Mouse (Mus musculus): ENCODE measurements around the gene Gpatch8. TPM values are rescaled to one million over a fixed set of nuclear protein-coding genes. Genes with fewer than 3 reads are reported as not detected.

Gpatch8 gene
- polyA plus RNA-seq, 1 experiment = 26.3 TPM

GRCm38 (mm10) chr11:102496206-102496605 lies 60.0 kb downstream of the Gpatch8 start:
- Histone ChIP-seq H3K4me3 (ENCODE audit: low read depth, low read length) (no peak overlapping the region), H3K27me3 (ENCODE audit: control insufficient read depth, insufficient read depth, low read length) (no peaks in the 10 kb centered on the region), H3K27ac (ENCODE audit: insufficient read depth, low read depth, low read length) (no peak overlapping the region), H3K4me1 (ENCODE audit: control insufficient read depth, insufficient read depth, insufficient read length, low read length) (no peaks in the 10 kb centered on the region), H3K36me3 (ENCODE audit: control insufficient read depth, insufficient read depth, low read length) (peaks cover 37% of the 10 kb centered on the region)
- WGBS = 83% methylated on average over 2 of the region's 2 CpGs
- no peak for TF ChIP-seq POLR2A (IDR thresholded peaks at IDR 0.05; ENCODE audit: low read depth, low read length)
- TF ChIP-seq CTCF (IDR thresholded peaks at IDR 0.05; ENCODE audit: extremely low read depth, insufficient read length, insufficient replicate concordance, low read depth, low read length) = no peak

- H3K27me3 ChIP-seq (ENCODE audit: control insufficient read depth, insufficient read depth, low read length) = no peaks in the 10 kb centered on the region
- no peak for TF ChIP-seq POLR2A (IDR thresholded peaks at IDR 0.05; ENCODE audit: low read depth, low read length)
- no peak for TF ChIP-seq CTCF (IDR thresholded peaks at IDR 0.05; ENCODE audit: extremely low read depth, insufficient read length, insufficient replicate concordance, low read depth, low read length)
- H3K4me3 ChIP-seq (ENCODE audit: low read depth, low read length) = no peak overlapping the region
- H3K36me3 ChIP-seq (ENCODE audit: control insufficient read depth, insufficient read depth, low read length) = peaks cover 34% of the 10 kb centered on the region
- H3K27ac ChIP-seq (ENCODE audit: insufficient read depth, low read depth, low read length) = no peak overlapping the region
- 78% methylated on average over 5 of the region's 5 CpGs for WGBS
- no peaks in the 10 kb centered on the region for H3K4me1 ChIP-seq (ENCODE audit: control insufficient read depth, insufficient read depth, insufficient read length, low read length)
These were observed 60.5 kb downstream of the Gpatch8 start for GRCm38 (mm10) chr11:102495742-102496141.

GRCm38 (mm10) chr11:102495114-102495513 lies 61.1 kb downstream of the Gpatch8 start:
- H3K27ac ChIP-seq (ENCODE audit: insufficient read depth, low read depth, low read length) = no peak overlapping the region
- no peaks in the 10 kb centered on the region for H3K4me1 ChIP-seq (ENCODE audit: control insufficient read depth, insufficient read depth, insufficient read length, low read length)
- 96% methylated on average over 6 of the region's 6 CpGs for WGBS
- H3K27me3 ChIP-seq (ENCODE audit: control insufficient read depth, insufficient read depth, low read length) = no peaks in the 10 kb centered on the region
- peaks cover 30% of the 10 kb centered on the region for H3K36me3 ChIP-seq (ENCODE audit: control insufficient read depth, insufficient read depth, low read length)
- H3K4me3 ChIP-seq (ENCODE audit: low read depth, low read length) = no peak overlapping the region
- no peak for TF ChIP-seq CTCF (IDR thresholded peaks at IDR 0.05; ENCODE audit: extremely low read depth, insufficient read length, insufficient replicate concordance, low read depth, low read length)
- TF ChIP-seq POLR2A (IDR thresholded peaks at IDR 0.05; ENCODE audit: low read depth, low read length) = no peak

DNA sequence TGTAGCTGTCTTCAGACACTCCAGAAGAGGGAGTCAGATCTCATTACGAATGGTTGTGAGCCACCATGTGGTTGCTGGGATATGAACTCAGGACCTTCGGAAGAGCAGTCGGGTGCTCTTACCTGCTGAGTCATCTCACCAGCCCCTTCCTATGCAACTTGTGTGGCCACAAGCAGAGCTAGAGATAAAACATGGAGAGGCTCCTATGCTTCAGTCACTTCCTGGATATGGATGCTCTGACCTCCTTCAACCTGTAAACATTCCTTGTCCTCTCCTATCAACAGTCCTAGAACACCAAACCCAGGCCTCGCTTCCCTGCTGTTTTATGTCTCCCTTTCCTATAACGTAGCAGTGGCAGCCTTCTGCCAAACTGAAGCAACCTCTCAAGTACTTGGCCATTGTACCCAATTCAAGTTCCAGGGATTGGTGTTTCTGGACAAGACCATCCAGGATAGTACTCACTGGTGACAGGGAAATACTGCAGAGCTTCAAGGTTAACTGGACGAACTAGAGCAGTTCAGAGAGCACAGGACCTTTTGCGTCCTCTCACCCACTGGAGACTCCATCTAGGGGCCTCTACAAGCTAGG lies 62.0 kb downstream of the Gpatch8 start:
- no peaks in the 10 kb centered on the region for H3K4me1 ChIP-seq (ENCODE audit: control insufficient read depth, insufficient read depth, insufficient read length, low read length)
- no peak overlapping the region for H3K27ac ChIP-seq (ENCODE audit: insufficient read depth, low read depth, low read length)
- TF ChIP-seq CTCF (IDR thresholded peaks at IDR 0.05; ENCODE audit: extremely low read depth, insufficient read length, insufficient replicate concordance, low read depth, low read length) (no peak), POLR2A (IDR thresholded peaks at IDR 0.05; ENCODE audit: low read depth, low read length) (no peak)
- no peaks in the 10 kb centered on the region for H3K27me3 ChIP-seq (ENCODE audit: control insufficient read depth, insufficient read depth, low read length)
- WGBS = 87% methylated on average over 7 of the region's 7 CpGs
- peaks cover 24% of the 10 kb centered on the region for H3K36me3 ChIP-seq (ENCODE audit: control insufficient read depth, insufficient read depth, low read length)
- H3K4me3 ChIP-seq (ENCODE audit: low read depth, low read length) = no peak overlapping the region

- H3K4me3 ChIP-seq (ENCODE audit: low read depth, low read length) = no peak overlapping the region
- H3K27me3 ChIP-seq (ENCODE audit: control insufficient read depth, insufficient read depth, low read length) = no peaks in the 10 kb centered on the region
- TF ChIP-seq CTCF (IDR thresholded peaks at IDR 0.05; ENCODE audit: extremely low read depth, insufficient read length, insufficient replicate concordance, low read depth, low read length) (no peak), POLR2A (IDR thresholded peaks at IDR 0.05; ENCODE audit: low read depth, low read length) (no peak)
- WGBS = 88% methylated on average over 2 of the region's 2 CpGs
- H3K4me1 ChIP-seq (ENCODE audit: control insufficient read depth, insufficient read depth, insufficient read length, low read length) = no peaks in the 10 kb centered on the region
- no peak overlapping the region for H3K27ac ChIP-seq (ENCODE audit: insufficient read depth, low read depth, low read length)
- peaks cover 18% of the 10 kb centered on the region for H3K36me3 ChIP-seq (ENCODE audit: control insufficient read depth, insufficient read depth, low read length)
These were observed 63.0 kb downstream of the Gpatch8 start for GRCm38 (mm10) chr11:102493241-102493640.

- TF ChIP-seq CTCF (IDR thresholded peaks at IDR 0.05; ENCODE audit: extremely low read depth, insufficient read length, insufficient replicate concordance, low read depth, low read length) (no peak), POLR2A (IDR thresholded peaks at IDR 0.05; ENCODE audit: low read depth, low read length) (no peak)
- WGBS = 36% methylated on average over 2 of the region's 2 CpGs
These were observed 68.3 kb downstream of the Gpatch8 start for GRCm38 (mm10) chr11:102487901-102488300.

DNA sequence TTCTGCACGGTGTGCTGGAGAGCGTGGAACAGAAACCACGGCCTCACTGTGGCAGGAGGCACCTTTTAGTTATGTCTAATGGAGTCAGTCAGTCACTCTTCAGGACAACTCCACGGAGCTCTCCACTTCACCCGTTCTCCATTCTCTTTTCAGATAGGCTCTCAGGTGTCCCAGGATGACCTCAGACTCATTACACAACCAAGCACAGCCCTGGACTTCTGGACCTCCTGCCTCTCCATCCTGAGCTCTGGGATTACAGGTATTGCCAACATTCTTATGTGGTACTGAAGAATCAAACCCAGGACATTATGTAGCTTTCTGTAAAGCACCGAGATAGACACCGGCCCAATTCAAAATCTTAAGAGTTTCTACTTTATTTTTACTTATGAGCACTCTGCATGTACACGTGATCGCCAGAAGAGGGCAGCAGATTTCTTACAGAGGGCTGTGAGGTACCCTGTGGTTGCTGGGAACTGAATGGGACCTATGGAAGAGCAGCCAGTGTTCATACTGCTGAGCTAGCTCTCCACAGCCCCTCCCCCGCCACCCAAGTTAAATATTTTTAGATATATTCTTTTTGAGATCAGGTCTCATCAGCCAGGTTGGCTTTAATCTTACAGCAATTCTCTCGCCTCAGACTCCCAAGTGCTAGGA lies 69.3 kb downstream of the Gpatch8 start:
- Histone ChIP-seq H3K4me3 (ENCODE audit: low read depth, low read length) (no peak overlapping the region), H3K36me3 (ENCODE audit: control insufficient read depth, insufficient read depth, low read length) (peaks cover 28% of the 10 kb centered on the region), H3K27ac (ENCODE audit: insufficient read depth, low read depth, low read length) (no peak overlapping the region), H3K4me1 (ENCODE audit: control insufficient read depth, insufficient read depth, insufficient read length, low read length) (no peaks in the 10 kb centered on the region), H3K27me3 (ENCODE audit: control insufficient read depth, insufficient read depth, low read length) (no peaks in the 10 kb centered on the region)
- WGBS = 65% methylated on average over 11 of the region's 11 CpGs
- peak; percentile 66; the same call in 1 of the 2 replicates for TF ChIP-seq CTCF (IDR thresholded peaks at IDR 0.05; ENCODE audit: extremely low read depth, insufficient read length, insufficient replicate concordance, low read depth, low read length)
- TF ChIP-seq POLR2A (IDR thresholded peaks at IDR 0.05; ENCODE audit: low read depth, low read length) = no peak

More at GRCm38 (mm10) chr11:102487901-102488300, 68.3 kb downstream of the Gpatch8 start:
- Histone ChIP-seq H3K4me3 (ENCODE audit: low read depth, low read length) (no peak overlapping the region), H3K27me3 (ENCODE audit: control insufficient read depth, insufficient read depth, low read length) (no peaks in the 10 kb centered on the region), H3K4me1 (ENCODE audit: control insufficient read depth, insufficient read depth, insufficient read length, low read length) (no peaks in the 10 kb centered on the region), H3K36me3 (ENCODE audit: control insufficient read depth, insufficient read depth, low read length) (peaks cover 24% of the 10 kb centered on the region), H3K27ac (ENCODE audit: insufficient read depth, low read depth, low read length) (no peak overlapping the region)
